Mouse (Mus musculus): Measurements from ENCODE around the gene Kif21b. TPM values are rescaled to one million over a fixed set of nuclear protein-coding genes. Genes with fewer than 3 reads are reported as not detected.

The Kif21b gene
- polyA plus RNA-seq, 1 experiment from 2014 or later: 78.3 TPM

DNA sequence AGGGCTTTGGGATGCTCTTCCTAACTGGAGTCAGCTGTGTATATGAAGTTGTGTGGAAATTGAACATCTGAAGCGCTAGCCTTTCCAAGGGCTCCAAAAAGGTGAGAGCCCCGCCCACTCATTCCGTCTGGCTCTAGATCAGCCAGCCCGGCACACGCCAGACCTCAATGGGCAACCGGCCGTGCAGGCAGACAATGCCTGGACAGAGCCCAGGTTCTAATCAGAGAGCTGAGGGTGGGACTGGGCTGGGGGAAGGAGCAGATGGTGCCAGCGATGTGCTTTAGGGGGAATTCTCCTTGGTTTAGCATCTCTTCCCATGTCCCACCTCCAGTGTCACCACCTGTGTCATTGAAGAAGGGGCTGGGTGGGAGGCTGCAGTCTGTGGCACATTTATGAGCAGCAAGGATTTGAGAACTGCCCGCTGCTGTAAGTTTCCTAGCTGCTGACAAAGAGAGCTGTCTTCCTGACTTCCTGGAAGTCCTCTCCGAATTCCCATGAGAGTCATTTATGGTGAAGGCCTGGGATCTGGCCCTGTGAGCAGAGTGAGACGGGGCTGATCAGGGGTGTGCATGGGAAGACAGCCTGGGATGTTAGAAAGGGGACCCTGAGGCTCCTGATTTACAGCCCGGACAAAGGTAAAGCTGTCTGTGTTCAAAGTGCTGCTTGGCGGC, 2.5 kb downstream of the Kif21b start:
- Histone ChIP-seq H3K4me2 (ENCODE audit: low read length) (peak overlapping the region; percentile 59), H3K27me3 (replicated peaks; ENCODE audit: control insufficient read depth, insufficient read depth, low read length) (no peaks in the 10 kb centered on the region), H3K27ac (ENCODE audit: low read length) (peak overlapping the region; percentile 95), H3K4me1 (replicated peaks; ENCODE audit: control insufficient read depth, insufficient read depth, low read length) (peaks cover 74% of the 10 kb centered on the region), H3K9me3 (ENCODE audit: control insufficient read depth, low read length) (no peaks in the 10 kb centered on the region), H3K36me3 (ENCODE audit: control insufficient read depth, insufficient read depth) (no peaks in the 10 kb centered on the region), H3K9ac (replicated peaks; ENCODE audit: low read depth, low read length) (peak overlapping the region; percentile 98), H3K4me3 (replicated peaks; ENCODE audit: low read length) (peak overlapping the region; percentile 98)
- 20% methylated on average over 13 of the region's 13 CpGs for WGBS
- ATAC-seq: no peak

DNA sequence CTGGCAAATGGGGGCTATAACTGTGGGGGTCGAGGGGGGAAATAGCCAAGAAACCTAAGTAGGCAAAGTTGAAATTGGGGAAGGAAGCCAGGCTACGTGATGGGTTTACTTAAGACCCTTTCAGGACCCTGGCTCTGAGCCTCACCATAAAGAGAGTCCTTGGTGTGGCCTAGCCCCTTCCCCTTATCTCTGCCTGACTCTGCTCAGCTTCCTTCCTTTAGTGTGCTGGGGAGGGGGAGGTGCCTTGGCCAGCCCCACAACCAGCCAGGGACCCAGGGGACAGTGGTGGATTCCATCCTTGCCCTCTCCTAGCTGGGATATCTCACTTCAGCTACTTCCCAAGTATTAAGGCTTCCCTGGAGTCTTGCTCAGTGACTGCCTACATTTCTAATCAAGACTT, 3.4 kb downstream of the Kif21b start:
- H3K27me3 ChIP-seq (replicated peaks; ENCODE audit: control insufficient read depth, insufficient read depth, low read length): no peaks in the 10 kb centered on the region
- H3K27ac ChIP-seq (ENCODE audit: low read length): no peak overlapping the region; the same call in 1 of the 2 replicates
- peaks cover 80% of the 10 kb centered on the region for H3K4me1 ChIP-seq (replicated peaks; ENCODE audit: control insufficient read depth, insufficient read depth, low read length)
- peak overlapping the region; percentile 59 for H3K4me2 ChIP-seq (ENCODE audit: low read length)
- H3K9ac ChIP-seq (replicated peaks; ENCODE audit: low read depth, low read length): peak overlapping the region; percentile 98; the same call in 1 of the 2 replicates
- peak overlapping the region; percentile 98 for H3K4me3 ChIP-seq (replicated peaks; ENCODE audit: low read length)
- H3K9me3 ChIP-seq (ENCODE audit: control insufficient read depth, low read length): no peaks in the 10 kb centered on the region
- no peak for ATAC-seq
- WGBS: 70% methylated on average over 2 of the region's 2 CpGs
- H3K36me3 ChIP-seq (ENCODE audit: control insufficient read depth, insufficient read depth): no peaks in the 10 kb centered on the region

DNA sequence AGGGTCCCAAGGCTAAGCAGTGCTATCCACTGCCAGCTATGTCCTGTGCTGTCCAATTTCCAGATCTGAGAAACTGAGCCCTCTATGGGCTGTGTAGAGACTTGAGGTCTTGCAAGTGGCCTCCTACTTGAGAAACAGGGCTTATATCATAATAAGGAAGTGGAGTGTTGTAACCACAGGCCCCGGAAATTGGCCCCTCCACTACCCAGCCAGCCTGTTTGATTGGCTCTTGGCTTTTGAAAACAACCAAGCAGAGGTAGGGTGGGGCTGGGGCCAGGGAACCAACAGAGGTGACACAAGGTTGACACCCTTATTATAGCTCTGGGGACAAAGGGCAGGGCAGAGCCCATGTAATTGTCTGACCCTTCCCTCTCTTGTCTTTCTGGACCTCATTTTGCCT, 3.9 kb downstream of the Kif21b start:
- Histone ChIP-seq H3K27ac (ENCODE audit: low read length) (no peak overlapping the region), H3K36me3 (ENCODE audit: control insufficient read depth, insufficient read depth) (no peaks in the 10 kb centered on the region), H3K27me3 (replicated peaks; ENCODE audit: control insufficient read depth, insufficient read depth, low read length) (no peaks in the 10 kb centered on the region), H3K9me3 (ENCODE audit: control insufficient read depth, low read length) (no peaks in the 10 kb centered on the region), H3K9ac (replicated peaks; ENCODE audit: low read depth, low read length) (no peak overlapping the region), H3K4me3 (replicated peaks; ENCODE audit: low read length) (peak overlapping the region; percentile 2; the same call in 1 of the 2 replicates), H3K4me1 (replicated peaks; ENCODE audit: control insufficient read depth, insufficient read depth, low read length) (peaks cover 82% of the 10 kb centered on the region), H3K4me2 (ENCODE audit: low read length) (peak overlapping the region; percentile 59)
- 63% methylated on average over 1 of the region's 1 CpGs for WGBS
- no peak for ATAC-seq

DNA sequence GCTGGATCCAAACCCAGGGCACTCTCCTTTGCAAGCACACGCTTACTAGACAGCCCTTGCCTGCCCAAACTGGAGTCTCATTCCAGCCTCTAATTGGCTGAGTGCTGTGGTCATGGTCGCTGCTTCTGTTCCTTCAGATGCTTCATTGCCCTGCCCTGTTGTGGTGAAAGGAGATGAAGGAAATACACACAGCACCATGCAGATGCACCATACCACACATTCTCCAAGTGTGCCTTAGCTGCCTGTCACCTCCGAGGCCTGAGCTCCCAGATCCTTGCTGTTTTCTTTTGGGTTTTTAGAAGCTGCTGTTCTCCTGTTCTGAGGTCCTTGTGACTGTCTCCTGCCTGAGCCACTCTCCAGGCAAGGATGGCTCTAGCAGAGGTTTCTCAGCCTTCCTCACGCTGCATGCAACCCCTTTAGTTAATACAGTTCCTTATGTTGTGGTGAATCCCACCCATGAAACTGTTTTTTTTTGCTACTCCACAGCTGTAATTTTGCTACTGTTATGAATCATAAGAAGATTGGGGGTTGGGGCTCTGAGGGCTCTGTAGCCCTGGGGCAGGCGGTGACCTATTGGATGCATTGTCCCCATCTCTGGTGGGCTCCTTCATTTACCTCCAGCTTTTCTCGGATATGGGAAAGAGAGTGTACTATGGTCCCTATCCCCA, 4.7 kb downstream of the Kif21b start:
- Histone ChIP-seq H3K4me3 (replicated peaks; ENCODE audit: low read length) (no peak overlapping the region), H3K9ac (replicated peaks; ENCODE audit: low read depth, low read length) (peak overlapping the region; percentile 28; the same call in 1 of the 2 replicates)
- WGBS: 65% methylated on average over 6 of the region's 6 CpGs

DNA sequence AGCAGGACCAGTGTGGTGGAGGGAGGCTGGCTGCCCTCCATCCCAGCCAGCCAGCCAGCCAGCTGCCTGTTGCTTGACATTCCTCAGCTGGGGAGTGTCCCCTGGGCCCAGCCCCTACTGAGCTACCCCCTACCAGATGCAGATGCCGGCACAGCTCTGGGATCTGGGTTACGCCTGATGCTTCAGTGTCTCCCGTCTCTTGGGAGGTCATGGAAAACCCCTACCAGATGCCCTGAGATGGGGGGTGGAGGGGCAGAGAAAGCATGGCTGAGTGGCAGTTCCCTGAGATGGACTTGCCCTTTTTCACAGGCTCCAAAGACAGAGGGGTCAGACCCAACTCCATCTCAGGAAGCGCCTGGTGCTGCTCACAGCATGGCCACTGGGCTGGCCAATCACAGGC, 5.4 kb downstream of the Kif21b start:
- 61% methylated on average over 4 of the region's 4 CpGs for WGBS
- peaks cover 85% of the 10 kb centered on the region for H3K4me1 ChIP-seq (replicated peaks; ENCODE audit: control insufficient read depth, insufficient read depth, low read length)
- no peak overlapping the region for H3K4me3 ChIP-seq (replicated peaks; ENCODE audit: low read length)
- ATAC-seq: no peak
- H3K27me3 ChIP-seq (replicated peaks; ENCODE audit: control insufficient read depth, insufficient read depth, low read length): no peaks in the 10 kb centered on the region
- H3K27ac ChIP-seq (ENCODE audit: low read length): no peak overlapping the region
- no peaks in the 10 kb centered on the region for H3K9me3 ChIP-seq (ENCODE audit: control insufficient read depth, low read length)
- H3K9ac ChIP-seq (replicated peaks; ENCODE audit: low read depth, low read length): peak overlapping the region; percentile 28; the same call in 1 of the 2 replicates
- H3K36me3 ChIP-seq (ENCODE audit: control insufficient read depth, insufficient read depth): no peaks in the 10 kb centered on the region
- peak overlapping the region; percentile 13; the same call in 1 of the 2 replicates for H3K4me2 ChIP-seq (ENCODE audit: low read length)

More for the DNA sequence above, 4.7 kb downstream of the Kif21b start:
- no peaks in the 10 kb centered on the region for H3K36me3 ChIP-seq (ENCODE audit: control insufficient read depth, insufficient read depth)
- H3K9me3 ChIP-seq (ENCODE audit: control insufficient read depth, low read length): no peaks in the 10 kb centered on the region
- ATAC-seq: no peak
- H3K4me2 ChIP-seq (ENCODE audit: low read length): peak overlapping the region; percentile 59
- no peak overlapping the region for H3K27ac ChIP-seq (ENCODE audit: low read length)
- H3K27me3 ChIP-seq (replicated peaks; ENCODE audit: control insufficient read depth, insufficient read depth, low read length): no peaks in the 10 kb centered on the region
- peaks cover 81% of the 10 kb centered on the region for H3K4me1 ChIP-seq (replicated peaks; ENCODE audit: control insufficient read depth, insufficient read depth, low read length)

DNA sequence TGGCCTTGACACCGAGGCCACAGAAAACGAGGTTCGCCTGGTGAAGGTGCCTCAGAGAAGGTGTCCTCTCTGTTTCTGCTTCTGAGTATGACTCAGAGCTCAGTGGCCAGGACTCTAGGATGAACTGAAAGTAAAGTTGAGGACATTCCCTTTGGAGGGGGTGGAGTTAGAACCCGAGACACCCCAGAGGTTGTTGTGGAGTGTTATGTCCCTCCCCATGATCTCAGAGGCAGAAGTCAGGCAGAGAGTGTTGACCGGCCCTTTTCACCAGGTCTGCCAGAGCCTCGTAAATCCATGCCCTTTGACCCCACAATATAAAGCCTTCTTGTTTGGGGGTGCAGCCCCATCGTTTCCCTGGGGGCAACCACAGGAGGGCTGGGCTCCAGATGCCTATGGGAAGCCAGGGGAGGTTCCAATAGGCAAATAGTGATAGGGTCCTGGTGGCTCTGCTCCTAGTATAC, 5.9 kb downstream of the Kif21b start:
- H3K4me3 ChIP-seq (replicated peaks; ENCODE audit: low read length): no peak overlapping the region
- H3K9me3 ChIP-seq (ENCODE audit: control insufficient read depth, low read length): no peaks in the 10 kb centered on the region
- H3K27me3 ChIP-seq (replicated peaks; ENCODE audit: control insufficient read depth, insufficient read depth, low read length): no peaks in the 10 kb centered on the region
- peaks cover 91% of the 10 kb centered on the region for H3K4me1 ChIP-seq (replicated peaks; ENCODE audit: control insufficient read depth, insufficient read depth, low read length)
- no peak for ATAC-seq
- H3K9ac ChIP-seq (replicated peaks; ENCODE audit: low read depth, low read length): 0 out of 2 replicates have a peak overlapping the region, but pooled peaks have one; percentile 1
- H3K4me2 ChIP-seq (ENCODE audit: low read length): peak overlapping the region; percentile 39
- H3K36me3 ChIP-seq (ENCODE audit: control insufficient read depth, insufficient read depth): no peaks in the 10 kb centered on the region
- WGBS: 31% methylated on average over 7 of the region's 7 CpGs
- H3K27ac ChIP-seq (ENCODE audit: low read length): peak overlapping the region; percentile 22

DNA sequence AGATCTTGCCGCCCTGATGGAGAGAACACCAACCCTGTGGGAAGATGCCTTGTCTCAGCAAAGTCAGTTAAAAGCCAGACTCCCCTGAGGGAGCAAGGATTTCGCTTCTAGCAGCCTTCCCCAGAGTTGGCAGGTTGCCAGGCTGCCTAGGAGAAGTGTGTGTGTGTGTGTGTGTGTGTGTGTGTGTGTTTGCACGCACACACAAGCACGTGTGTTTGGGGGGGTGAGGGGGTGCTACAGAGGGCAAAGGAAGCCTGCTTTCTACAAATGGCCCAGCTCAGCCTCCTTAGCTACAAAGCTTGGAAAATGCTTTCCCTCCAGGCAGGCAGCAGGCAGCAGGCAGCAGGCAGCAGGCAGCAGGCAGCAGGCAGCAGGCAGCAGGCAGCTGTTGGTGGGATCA, 6.4 kb downstream of the Kif21b start:
- peak; percentile 13 for ATAC-seq
- 0 out of 2 replicates have a peak overlapping the region, but pooled peaks have one; percentile 1 for H3K9ac ChIP-seq (replicated peaks; ENCODE audit: low read depth, low read length)
- 1% methylated on average over 4 of the region's 4 CpGs for WGBS
- peak overlapping the region; percentile 39 for H3K4me2 ChIP-seq (ENCODE audit: low read length)
- H3K27ac ChIP-seq (ENCODE audit: low read length): peak overlapping the region; percentile 22
- H3K27me3 ChIP-seq (replicated peaks; ENCODE audit: control insufficient read depth, insufficient read depth, low read length): no peaks in the 10 kb centered on the region
- no peaks in the 10 kb centered on the region for H3K9me3 ChIP-seq (ENCODE audit: control insufficient read depth, low read length)
- H3K36me3 ChIP-seq (ENCODE audit: control insufficient read depth, insufficient read depth): no peaks in the 10 kb centered on the region
- H3K4me3 ChIP-seq (replicated peaks; ENCODE audit: low read length): 0 out of 2 replicates have a peak overlapping the region, but pooled peaks have one; percentile 3
- peaks cover 96% of the 10 kb centered on the region for H3K4me1 ChIP-seq (replicated peaks; ENCODE audit: control insufficient read depth, insufficient read depth, low read length)

DNA sequence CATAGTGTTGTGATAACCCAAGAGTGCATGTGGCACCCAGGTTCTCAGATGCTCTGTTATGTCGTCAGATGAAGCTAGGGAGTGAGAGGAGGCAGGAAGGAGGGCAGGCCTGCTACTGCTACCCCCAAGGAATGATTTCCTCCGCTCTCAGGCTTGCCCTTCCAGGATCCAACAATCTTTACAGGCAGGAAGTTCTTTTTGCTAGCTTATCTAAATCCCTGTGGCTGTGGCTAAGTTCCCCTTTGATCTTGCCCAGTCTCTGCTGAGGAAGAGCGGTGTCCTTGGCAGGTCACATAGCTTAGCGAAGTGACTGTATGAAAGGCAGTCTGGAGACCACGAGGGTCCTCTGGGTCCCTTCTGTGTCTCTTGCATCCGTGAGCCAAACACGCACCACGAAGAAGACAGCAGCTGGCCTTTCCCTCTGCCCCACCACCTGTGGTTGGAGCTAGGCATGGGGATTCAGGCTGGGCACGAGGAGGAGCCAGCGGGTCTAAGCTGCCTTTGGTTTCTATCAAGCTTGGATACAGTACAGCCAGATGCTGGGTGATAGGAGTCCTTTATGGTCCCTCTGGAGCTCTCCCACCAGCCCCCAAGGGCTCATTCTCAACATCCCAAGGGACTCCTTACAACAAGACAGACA, 7.1 kb downstream of the Kif21b start:
- peak overlapping the region; percentile 22 for H3K27ac ChIP-seq (ENCODE audit: low read length)
- H3K9me3 ChIP-seq (ENCODE audit: control insufficient read depth, low read length): no peaks in the 10 kb centered on the region
- no peaks in the 10 kb centered on the region for H3K27me3 ChIP-seq (replicated peaks; ENCODE audit: control insufficient read depth, insufficient read depth, low read length)
- 49% methylated on average over 10 of the region's 10 CpGs for WGBS
- no peaks in the 10 kb centered on the region for H3K36me3 ChIP-seq (ENCODE audit: control insufficient read depth, insufficient read depth)
- ATAC-seq: no peak
- peak overlapping the region; percentile 39 for H3K4me2 ChIP-seq (ENCODE audit: low read length)
- H3K4me1 ChIP-seq (replicated peaks; ENCODE audit: control insufficient read depth, insufficient read depth, low read length): peaks cover 99% of the 10 kb centered on the region
- peak overlapping the region; percentile 30 for H3K9ac ChIP-seq (replicated peaks; ENCODE audit: low read depth, low read length)
- no peak overlapping the region; the same call in 1 of the 2 replicates for H3K4me3 ChIP-seq (replicated peaks; ENCODE audit: low read length)
